Mouse (Mus musculus) forebrain, postnatal 0 days (tissue): ENCODE measurements around the gene Pi4k2b. TPM values are rescaled to one million over a fixed set of nuclear protein-coding genes. Genes with fewer than 3 reads are reported as not detected.
"Not testable (repeated sequence)": the region's sequence is repeated elsewhere in the genome, so short reads cannot be mapped to it uniquely, and the experiment has no call there.

Experiments
- ATAC-seq: fragments of 200-750 bp; cut with Nextera tagmentation; 2 replicates; pipeline ENCODE4 v1.8.0; 2017; ENCODE audit warnings: mild to moderate bottlenecking, moderate library complexity
- DNase-seq: peaks from one replicate; pipeline ENCODE4 v3.0.0-alpha.2; 2015
- H3K27ac ChIP-seq: fragments of 300-500 bp; sonication (generic); 2 replicates; pipeline ENCODE4 v1.5.1; 2014; ENCODE audit warnings: low read depth, mild to moderate bottlenecking, antibody characterized with exemption, low read length, moderate library complexity, mixed read lengths
- H3K27me3 ChIP-seq: fragments of 300-500 bp; sonication (generic); 2 replicates; pipeline ENCODE4 v1.6.1; 2014; ENCODE audit warnings: mild to moderate bottlenecking, low read length, mixed read lengths; ENCODE audit not compliant: insufficient read depth
- H3K36me3 ChIP-seq: fragments of 300-500 bp; sonication (generic); 2 replicates; pipeline ENCODE4 v1.6.1; 2014; ENCODE audit warnings: mild to moderate bottlenecking, moderate library complexity; ENCODE audit not compliant: insufficient read depth
- H3K4me1 ChIP-seq: fragments of 300-500 bp; sonication (generic); 2 replicates; pipeline ENCODE4 v1.6.1; 2014; ENCODE audit warnings: antibody characterized with exemption; ENCODE audit not compliant: insufficient read depth
- H3K4me2 ChIP-seq: fragments of 300-500 bp; sonication (generic); 2 replicates; pipeline ENCODE4 v1.6.1; 2014; ENCODE audit warnings: low read depth, mild to moderate bottlenecking, moderate library complexity
- H3K4me3 ChIP-seq: fragments of 300-500 bp; sonication (generic); 2 replicates; pipeline ENCODE4 v1.5.1; 2014; ENCODE audit warnings: low read depth, low read length, mixed read lengths
- H3K9ac ChIP-seq: fragments of 300-500 bp; sonication (generic); 2 replicates; pipeline ENCODE4 v1.6.1; 2014; ENCODE audit warnings: mild to moderate bottlenecking
- H3K9me3 ChIP-seq: fragments of 300-500 bp; sonication (generic); 2 replicates; pipeline ENCODE4 v1.6.1; 2016; ENCODE audit warnings: low read length
- CTCF ChIP-seq: sonication (generic); IDR thresholded peaks from 2 replicates; pipeline ENCODE4 v1.5.1; 2016; ENCODE audit warnings: antibody characterized with exemption, control low read depth, low read depth
- WGBS: fragments of 180-500 bp; shearing (Covaris S2); extraction: QIAGEN DNeasy Blood & Tissue Kit; methylation state at CpG from one replicate; pipeline ENCODE4 v1.1.7; 2014; 5-methylcytosine and 5-hydroxymethylcytosine counted together
- polyA plus RNA-seq: library from polyadenylated mRNA; unstranded; fragments of >200 nt; fragmentation: Nextera tagmentation; extraction: Ambion mirVana; gene quantifications from 2 replicates; pipeline ENCODE4 v1.2.1, GENCODE M21; 2015
- total RNA-seq: library from RNA; depleted of rRNA; stranded (reverse); fragments of >200 nt; gene quantifications from 2 replicates; pipeline ENCODE4 v1.2.3, GENCODE M21; 2014

The Pi4k2b gene
- total and polyA plus RNA-seq, 2 experiments from 2014 or later, result 2.0 to 6.4 TPM

- H3K27ac ChIP-seq, result no peak overlapping the region
- H3K4me3 ChIP-seq, result no peak overlapping the region
- no peak overlapping the region for H3K4me2 ChIP-seq
- no peak for ATAC-seq
- H3K9ac ChIP-seq, result no peak overlapping the region
- H3K27me3 ChIP-seq, result no peaks in the 10 kb centered on the region
- 89% methylated on average over 9 of the region's 9 CpGs for WGBS
- no peaks in the 10 kb centered on the region for H3K9me3 ChIP-seq
- H3K4me1 ChIP-seq, result no peaks in the 10 kb centered on the region
- no peak for DNase-seq
- H3K36me3 ChIP-seq, result no peaks in the 10 kb centered on the region
- TF ChIP-seq CTCF, result no peak
Observed at GRCm38 (mm10) chr5:52753146-52753545, 11.8 kb downstream of the Pi4k2b start.

DNA sequence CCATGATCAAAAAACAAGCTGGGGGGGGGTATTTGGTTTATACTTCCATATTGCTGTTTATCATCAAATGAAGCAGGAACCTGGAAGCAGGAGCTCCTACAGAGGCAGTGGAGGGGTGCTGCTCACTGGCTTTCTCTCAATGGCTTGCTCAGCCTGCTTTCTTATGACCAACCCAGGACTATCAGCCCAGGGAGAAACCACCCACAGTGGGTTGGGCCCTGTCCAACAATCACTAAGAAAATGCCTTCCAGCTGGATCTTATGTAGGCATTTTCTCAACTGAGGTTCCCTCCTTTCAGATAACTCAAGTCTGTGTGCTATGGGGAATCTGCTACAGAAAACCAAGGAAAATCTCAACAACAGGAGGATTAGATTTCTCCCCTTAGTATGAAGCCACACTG lies 12.8 kb downstream of the Pi4k2b start:
- H3K36me3 ChIP-seq, result no peaks in the 10 kb centered on the region
- H3K4me1 ChIP-seq, result no peaks in the 10 kb centered on the region
- no peak for TF ChIP-seq CTCF
- no peak overlapping the region for H3K4me2 ChIP-seq
- H3K9me3 ChIP-seq, result no peaks in the 10 kb centered on the region
- no peaks in the 10 kb centered on the region for H3K27me3 ChIP-seq
- DNase-seq (no peak), ATAC-seq (no peak)
- H3K9ac ChIP-seq, result no peak overlapping the region
- H3K27ac ChIP-seq, result no peak overlapping the region
- H3K4me3 ChIP-seq, result no peak overlapping the region

DNA sequence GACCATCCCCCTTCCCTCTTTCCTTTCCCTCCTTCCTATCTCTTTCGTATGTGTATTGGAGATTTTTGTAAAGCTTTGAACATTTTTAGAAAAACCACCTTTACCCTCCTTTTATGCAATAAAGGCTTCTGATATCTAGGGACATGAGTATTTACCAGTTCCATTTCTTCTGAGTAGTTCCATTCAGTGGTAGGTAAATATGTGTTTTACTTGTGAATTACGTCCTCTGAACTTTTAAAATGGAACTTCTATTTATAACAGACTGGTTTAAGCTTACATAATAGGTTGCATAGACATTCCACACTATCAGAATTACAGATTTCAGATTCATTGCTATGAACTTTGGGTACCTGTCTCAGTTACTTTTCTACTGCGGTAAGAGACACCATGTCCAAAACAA lies 14.0 kb downstream of the Pi4k2b start:
- TF ChIP-seq CTCF, result no peak
- DNase-seq (no peak), ATAC-seq (no peak)
- Histone ChIP-seq H3K9me3 (no peaks in the 10 kb centered on the region), H3K4me1 (no peaks in the 10 kb centered on the region), H3K27me3 (no peaks in the 10 kb centered on the region), H3K27ac (no peak overlapping the region), H3K4me2 (no peak overlapping the region), H3K4me3 (no peak overlapping the region), H3K9ac (no peak overlapping the region), H3K36me3 (no peaks in the 10 kb centered on the region)
- 94% methylated on average over 3 of the region's 3 CpGs for WGBS

- ATAC-seq, result no peak
- Histone ChIP-seq H3K9ac (no peak overlapping the region), H3K4me2 (no peak overlapping the region), H3K4me1 (no peaks in the 10 kb centered on the region), H3K36me3 (no peaks in the 10 kb centered on the region), H3K9me3 (no peaks in the 10 kb centered on the region), H3K27me3 (no peaks in the 10 kb centered on the region), H3K27ac (no peak overlapping the region), H3K4me3 (no peak overlapping the region)
- WGBS, result 94% methylated on average over 6 of the region's 6 CpGs
- TF ChIP-seq CTCF, result no peak
- no peak for DNase-seq
Observed at GRCm38 (mm10) chr5:52755989-52756388, 14.6 kb downstream of the Pi4k2b start.

GRCm38 (mm10) chr5:52762586-52762985 lies 21.2 kb downstream of the Pi4k2b start:
- DNase-seq (no peak), ATAC-seq (no peak)
- Histone ChIP-seq H3K4me1 (no peaks in the 10 kb centered on the region), H3K4me3 (no peak overlapping the region), H3K27ac (no peak overlapping the region), H3K27me3 (no peaks in the 10 kb centered on the region), H3K4me2 (no peak overlapping the region), H3K9me3 (no peaks in the 10 kb centered on the region), H3K36me3 (peaks cover 6% of the 10 kb centered on the region; the same call in 1 of the 2 replicates), H3K9ac (no peak overlapping the region)
- 91% methylated on average over 7 of the region's 7 CpGs for WGBS
- TF ChIP-seq CTCF, result no peak

DNA sequence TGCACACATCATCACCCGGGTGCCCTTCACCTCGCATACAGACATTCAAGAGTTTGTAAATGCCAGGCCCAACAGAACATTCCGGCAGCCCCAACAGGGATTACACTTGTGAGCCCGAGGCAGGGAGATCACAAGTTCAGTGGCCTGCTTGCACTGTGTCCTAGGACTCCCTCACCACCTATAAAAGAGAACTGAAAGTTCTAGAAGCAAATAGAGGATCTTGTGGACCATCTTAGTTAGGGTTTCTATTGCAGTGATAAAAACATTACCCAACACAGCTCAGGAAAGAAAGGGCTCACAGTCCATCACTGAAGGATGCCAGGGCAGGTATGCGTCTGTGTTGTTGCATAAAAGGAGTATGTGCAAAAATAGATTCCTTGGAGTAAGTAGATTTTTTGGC lies 32.9 kb downstream of the Pi4k2b start:
- no peak for ATAC-seq
- no peak overlapping the region for H3K27ac ChIP-seq
- no peaks in the 10 kb centered on the region for H3K36me3 ChIP-seq
- H3K9me3 ChIP-seq, result no peaks in the 10 kb centered on the region
- no peak overlapping the region for H3K4me2 ChIP-seq
- 90% methylated on average over 5 of the region's 5 CpGs for WGBS
- TF ChIP-seq CTCF, result no peak
- H3K4me3 ChIP-seq, result no peak overlapping the region
- H3K9ac ChIP-seq, result no peak overlapping the region
- no peak for DNase-seq
- no peaks in the 10 kb centered on the region for H3K27me3 ChIP-seq
- no peaks in the 10 kb centered on the region for H3K4me1 ChIP-seq

DNA sequence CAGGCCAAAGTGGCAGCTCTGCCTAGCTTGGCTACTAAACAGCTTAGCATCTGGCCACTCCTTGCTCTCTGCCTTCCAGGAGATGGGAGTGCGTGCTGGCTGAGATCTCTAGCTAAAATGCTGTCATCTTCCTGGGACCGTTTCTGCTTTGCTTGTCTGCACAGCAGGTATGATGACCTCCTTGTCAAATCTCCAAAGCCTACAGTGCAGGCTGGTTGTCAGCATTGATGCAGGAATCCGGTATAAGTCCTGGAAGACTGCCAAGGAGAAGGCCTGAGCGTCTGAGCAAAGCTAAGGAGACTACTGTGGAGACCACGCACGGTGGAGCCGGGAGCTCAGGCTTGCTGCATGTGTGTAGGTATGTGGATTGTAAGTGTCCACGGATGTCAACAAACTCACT lies 33.9 kb downstream of the Pi4k2b start, which contains the start of gene Zcchc4:
Zcchc4 (plus strand) TSS at position 173 of the 400 bp plus-strand sequence.
- H3K4me2 ChIP-seq, result no peak within 1 kb of the TSS
- ATAC-seq, result no peak
- no peak within 1 kb of the TSS for H3K27ac ChIP-seq
- H3K36me3 ChIP-seq, result no peaks in the 10 kb centered on the region
- no peak within 1 kb of the TSS for H3K9ac ChIP-seq
- no peaks in the 10 kb centered on the region for H3K27me3 ChIP-seq
- DNase-seq, result no peak
- H3K4me1 ChIP-seq, result no peaks in the 10 kb centered on the region
- TF ChIP-seq CTCF, result no peak
- no peak within 1 kb of the TSS for H3K4me3 ChIP-seq
- WGBS, result 63% methylated on average over 8 of the region's 8 CpGs
- no peaks in the 10 kb centered on the region for H3K9me3 ChIP-seq

- not testable (repeated sequence) for ATAC-seq
- WGBS, result 88% methylated on average over 8 of the region's 8 CpGs
Observed at GRCm38 (mm10) chr5:52776466-52777354, 35.3 kb downstream of the Pi4k2b start.

More at GRCm38 (mm10) chr5:52776466-52777354, 35.3 kb downstream of the Pi4k2b start:
- H3K4me1 ChIP-seq, H3K4me2 ChIP-seq, H3K27me3 ChIP-seq, H3K9me3 ChIP-seq, H3K36me3 ChIP-seq, DNase-seq, H3K27ac ChIP-seq, H3K4me3 ChIP-seq, H3K9ac ChIP-seq: not testable (repeated sequence)
